Mouse (Mus musculus) MEL (cell line): Measurements from ENCODE around the gene Pip4k2a. TPM values are rescaled to one million over a fixed set of nuclear protein-coding genes. Genes with fewer than 3 reads are reported as not detected.

Experiments
- DNase-seq: peaks from one replicate; pipeline ENCODE4 v3.0.0; 2011; ENCODE audit warnings: low read depth, low spot score
- H3K27ac ChIP-seq: 2 replicates; pipeline ENCODE4 v1.5.1; 2012; ENCODE audit warnings: low read depth, mild to moderate bottlenecking, control low read depth, low read length, moderate library complexity; ENCODE audit not compliant: control insufficient read depth
- H3K27me3 ChIP-seq, 2 experiments: fragments of 150-350 bp in 1 of 2; sonication (generic) in 1 of 2; 2 replicates each; pipeline ENCODE4 v1.6.1; 2012; ENCODE audit warnings: low read length in 2 of 2, mild to moderate bottlenecking in 2 of 2, improper control_type of control experiment in 1 of 2, moderate library complexity in 1 of 2; ENCODE audit not compliant: insufficient read depth in 2 of 2, control insufficient read depth in 1 of 2
- H3K36me3 ChIP-seq, 2 experiments: 2 replicates each; pipeline ENCODE4 v1.6.1; 2012 to 2014; ENCODE audit warnings: low read length in 2 of 2, improper control_type of control experiment in 1 of 2, inconsistent platforms in 1 of 2, mild to moderate bottlenecking in 1 of 2; ENCODE audit not compliant: insufficient read depth in 2 of 2, control insufficient read depth in 1 of 2
- H3K4me1 ChIP-seq, 2 experiments: fragments of 150-350 bp in 1 of 2; sonication (generic) in 1 of 2; 2 replicates each; pipeline ENCODE4 v1.6.1; 2012; ENCODE audit warnings: low read length in 2 of 2, improper control_type of control experiment in 1 of 2, mild to moderate bottlenecking in 1 of 2; ENCODE audit not compliant: insufficient read depth in 2 of 2, control insufficient read depth in 1 of 2
- H3K4me3 ChIP-seq, 2 experiments: fragments of 150-350 bp in 1 of 2; sonication (generic) in 1 of 2; 2 replicates each; pipeline ENCODE4 v1.5.1; 2012; ENCODE audit warnings: low read depth in 2 of 2, low read length in 2 of 2, mild to moderate bottlenecking in 2 of 2, moderate library complexity in 2 of 2, control low read depth in 1 of 2, improper control_type of control experiment in 1 of 2; ENCODE audit not compliant: control insufficient read depth in 1 of 2, insufficient read depth in 1 of 2
- H3K79me2 ChIP-seq: 2 replicates; pipeline ENCODE4 v1.6.1; 2012; ENCODE audit warnings: mild to moderate bottlenecking, low read length, moderate library complexity; ENCODE audit not compliant: control insufficient read depth, poor library complexity, insufficient read depth
- H3K9ac ChIP-seq: 2 replicates; pipeline ENCODE4 v1.6.1; 2012; ENCODE audit warnings: low read depth, mild to moderate bottlenecking, control low read depth, low read length, moderate library complexity; ENCODE audit not compliant: control insufficient read depth, poor library complexity, severe bottlenecking
- H3K9me3 ChIP-seq: fragments of 150-350 bp; sonication (generic); replicated peaks from 2 replicates; pipeline ENCODE4 v1.6.1; 2012; ENCODE audit warnings: mild to moderate bottlenecking, low read length, improper control_type of control experiment, moderate library complexity; ENCODE audit not compliant: insufficient read depth
- BHLHE40 ChIP-seq: IDR thresholded peaks from 2 replicates; pipeline ENCODE4 v1.6.1; 2012; ENCODE audit warnings: low read depth, mild to moderate bottlenecking, inconsistent platforms, low read length, improper control_type of control experiment, borderline replicate concordance
- CHD2 ChIP-seq: IDR thresholded peaks from 2 replicates; pipeline ENCODE4 v1.6.1; 2011; ENCODE audit warnings: low read length, improper control_type of control experiment
- CTCF ChIP-seq, 3 experiments: IDR thresholded peaks in 2 of 3; conservative IDR thresholded peaks in 1 of 3; 2 replicates each; pipeline ENCODE4 v1.5.1; 2011 to 2012; ENCODE audit warnings: low read length in 3 of 3, low read depth in 2 of 3, mild to moderate bottlenecking in 2 of 3, improper control_type of control experiment in 1 of 3, inconsistent platforms in 1 of 3, mixed read lengths in 1 of 3, moderate library complexity in 1 of 3; ENCODE audit not compliant: control insufficient read depth in 1 of 3, insufficient read depth in 1 of 3, poor library complexity in 1 of 3, severe bottlenecking in 1 of 3
- ETS1 ChIP-seq: IDR thresholded peaks from 2 replicates; pipeline ENCODE4 v1.6.1; 2012; ENCODE audit warnings: low read depth, mild to moderate bottlenecking, inconsistent platforms, low read length, improper control_type of control experiment, moderate library complexity
- GABPA ChIP-seq: IDR thresholded peaks from 2 replicates; pipeline ENCODE4 v1.6.1; 2012; ENCODE audit warnings: low read depth, mild to moderate bottlenecking, inconsistent platforms, low read length, improper control_type of control experiment, moderate library complexity
- GATA1 ChIP-seq: IDR thresholded peaks from 2 replicates; pipeline ENCODE4 v1.6.1; 2011; ENCODE audit warnings: low read depth, low read length, improper control_type of control experiment
- HCFC1 ChIP-seq: IDR thresholded peaks from 2 replicates; pipeline ENCODE4 v1.6.1; 2012; ENCODE audit warnings: low read depth, mild to moderate bottlenecking, inconsistent platforms, low read length, improper control_type of control experiment, moderate library complexity
- JUND ChIP-seq: IDR thresholded peaks from 2 replicates; pipeline ENCODE4 v1.6.1; 2011; ENCODE audit warnings: low read depth, mild to moderate bottlenecking, improper control_type of control experiment, low read length
- MAZ ChIP-seq: IDR thresholded peaks from 2 replicates; pipeline ENCODE4 v1.6.1; 2012; ENCODE audit warnings: low read depth, mild to moderate bottlenecking, inconsistent platforms, low read length, improper control_type of control experiment
- MEF2A ChIP-seq: IDR thresholded peaks from 2 replicates; pipeline ENCODE4 v1.6.1; 2014; ENCODE audit warnings: low read depth, mild to moderate bottlenecking, inconsistent platforms, low read length, improper control_type of control experiment; ENCODE audit not compliant: poor library complexity, insufficient replicate concordance, severe bottlenecking; ENCODE audit errors: extremely low read depth
- MXI1 ChIP-seq: IDR thresholded peaks from 2 replicates; pipeline ENCODE4 v1.6.1; 2011; ENCODE audit warnings: mild to moderate bottlenecking, low read depth, low read length, improper control_type of control experiment
- MYB ChIP-seq: IDR thresholded peaks from 2 replicates; pipeline ENCODE4 v1.6.1; 2011; ENCODE audit warnings: mild to moderate bottlenecking, low read depth, low read length, improper control_type of control experiment
- POLR2AphosphoS2 ChIP-seq: IDR thresholded peaks from 2 replicates; pipeline ENCODE4 v1.6.1; 2011; ENCODE audit warnings: low read length, improper control_type of control experiment
- RCOR1 ChIP-seq: IDR thresholded peaks from 2 replicates; pipeline ENCODE4 v1.6.1; 2012; ENCODE audit warnings: low read depth, mild to moderate bottlenecking, inconsistent platforms, low read length, improper control_type of control experiment
- SMC3 ChIP-seq: IDR thresholded peaks from 2 replicates; pipeline ENCODE4 v1.6.1; 2011; ENCODE audit warnings: low read depth, low read length, improper control_type of control experiment
- TAL1 ChIP-seq: IDR thresholded peaks from 2 replicates; pipeline ENCODE4 v1.6.1; 2012; ENCODE audit warnings: mild to moderate bottlenecking, inconsistent platforms, low read length, moderate library complexity, mixed read lengths
- TBP ChIP-seq: IDR thresholded peaks from 2 replicates; pipeline ENCODE4 v1.8.0; 2011; ENCODE audit warnings: low read depth, low read length, improper control_type of control experiment
- TCF12 ChIP-seq: IDR thresholded peaks from 2 replicates; pipeline ENCODE4 v1.6.1; 2014; ENCODE audit warnings: low read depth, mild to moderate bottlenecking, inconsistent platforms, low read length, improper control_type of control experiment, moderate library complexity
- UBTF ChIP-seq: IDR thresholded peaks from 2 replicates; pipeline ENCODE4 v1.6.1; 2012; ENCODE audit warnings: low read depth, mild to moderate bottlenecking, inconsistent platforms, low read length, improper control_type of control experiment, moderate library complexity, borderline replicate concordance; ENCODE audit not compliant: insufficient read depth
- USF1 ChIP-seq: IDR thresholded peaks from 2 replicates; pipeline ENCODE4 v1.6.1; 2014; ENCODE audit warnings: low read depth, mild to moderate bottlenecking, inconsistent platforms, low read length, improper control_type of control experiment, moderate library complexity
- ZC3H11A ChIP-seq: IDR thresholded peaks from 2 replicates; pipeline ENCODE4 v1.6.1; 2012; ENCODE audit warnings: low read depth, mild to moderate bottlenecking, inconsistent platforms, low read length, improper control_type of control experiment
- ZKSCAN1 ChIP-seq: IDR thresholded peaks from 2 replicates; pipeline ENCODE4 v1.6.1; 2012; ENCODE audit warnings: low read depth, mild to moderate bottlenecking, inconsistent platforms, low read length, improper control_type of control experiment, moderate library complexity
- polyA plus RNA-seq, 2 experiments: library from polyadenylated mRNA; stranded (reverse) in 1 of 2; unstranded in 1 of 2; fragments of >175 nt in 1 of 2; fragments of >200 nt in 1 of 2; gene quantifications; 2 replicates each; pipeline versions ENCODE4 v1.2.1 to v1.2.4; 2012; ENCODE audit warnings: low replicate concordance in 2 of 2, low read depth in 1 of 2; ENCODE audit not compliant: insufficient read length in 2 of 2, insufficient read depth in 1 of 2, missing spikeins in 1 of 2
- total RNA-seq: library from RNA; depleted of rRNA; stranded (reverse); fragments of 300-350 nt; gene quantifications from 2 replicates; pipeline ENCODE4 v1.2.3, GENCODE M21; 2012

Gene Pip4k2a
- total and polyA plus RNA-seq, 3 experiments, result 7.9 to 48.5 TPM; not detected in 1

- Histone ChIP-seq H3K79me2 (no peaks in the 10 kb centered on the region), H3K4me1 (peaks cover 3 to 4% of the 10 kb centered on the region in 2 experiments; a peak in 1 of 4 replicates), H3K9ac (no peak overlapping the region), H3K9me3 (no peaks in the 10 kb centered on the region), H3K36me3 (no peaks in the 10 kb centered on the region), H3K27me3 (no peaks in the 10 kb centered on the region), H3K4me3 (no peak overlapping the region), H3K27ac (no peak overlapping the region)
- TF ChIP-seq GABPA (no peak), HCFC1 (no peak), SMC3 (no peak), RCOR1 (no peak), ZC3H11A (no peak), GATA1 (no peak), CTCF (IDR thresholded peaks at IDR 0.05 in 2 of 3, conservative IDR thresholded peaks at IDR 0.05 in 1 of 3; ENCODE audit: control insufficient read depth in 1 of 3, insufficient read depth in 1 of 3, low read depth in 2 of 3, low read length in 3 of 3, poor library complexity in 1 of 3, severe bottlenecking in 1 of 3) (no peak), MAZ (no peak), MEF2A (no peak), BHLHE40 (no peak), MYB (no peak), ETS1 (no peak), TCF12 (no peak), CHD2 (no peak), POLR2AphosphoS2 (no peak), TBP (no peak)
- no peak for DNase-seq
Observed at GRCm38 (mm10) chr2:18833024-18833590, 164.8 kb downstream of the Pip4k2a start.

DNA sequence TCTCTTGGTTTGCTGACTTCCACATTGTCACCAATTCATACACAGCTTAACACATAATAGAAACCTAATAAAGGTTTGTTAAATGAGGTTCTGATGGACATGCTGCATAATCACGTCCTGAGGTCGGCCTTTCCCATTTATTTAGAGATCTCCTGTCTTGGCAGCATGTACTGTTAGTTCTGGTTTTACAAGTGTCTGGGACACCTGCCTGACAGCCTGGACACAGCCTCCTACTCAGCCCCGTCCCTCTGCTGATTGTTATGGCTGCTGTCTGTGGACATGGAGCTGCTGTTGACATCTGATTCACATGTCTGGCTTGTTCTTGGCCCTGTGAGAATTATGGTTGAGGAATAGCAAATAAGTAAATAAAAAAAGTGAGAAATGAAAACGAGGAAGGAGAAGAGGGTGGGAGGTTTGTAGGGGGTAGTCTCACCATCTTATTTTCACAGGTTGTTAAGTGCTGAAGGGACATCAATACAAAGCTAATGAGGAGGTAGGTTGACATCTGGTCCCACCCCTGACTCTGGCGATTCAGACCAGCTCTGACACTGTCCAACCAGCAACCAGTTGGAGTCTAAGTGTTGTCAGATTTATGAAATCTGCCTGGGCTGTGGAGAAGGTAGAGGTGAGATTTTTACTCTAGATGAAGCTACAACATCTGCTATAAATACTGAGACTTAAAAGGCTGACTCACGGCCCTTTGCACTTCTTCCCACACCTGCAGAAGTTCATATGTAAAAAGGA, 166.7 kb downstream of the Pip4k2a start:
- DNase-seq, result no peak
- no peaks in the 10 kb centered on the region; a peak in 1 of 4 replicates for H3K4me1 ChIP-seq
- H3K4me3 ChIP-seq, result no peak overlapping the region
- no peak overlapping the region for H3K27ac ChIP-seq
- TF ChIP-seq UBTF, result no peak
- no peak for TF ChIP-seq JUND
- TF ChIP-seq GATA1, result no peak
- no peak for TF ChIP-seq RCOR1
- TF ChIP-seq ZKSCAN1, result no peak
- no peak for TF ChIP-seq USF1
- no peak for TF ChIP-seq TAL1
- TF ChIP-seq HCFC1, result no peak
- TF ChIP-seq MXI1, result no peak
- H3K9ac ChIP-seq, result no peak overlapping the region
- no peaks in the 10 kb centered on the region for H3K36me3 ChIP-seq
- no peaks in the 10 kb centered on the region for H3K79me2 ChIP-seq
- H3K9me3 ChIP-seq, result no peaks in the 10 kb centered on the region
- no peaks in the 10 kb centered on the region for H3K27me3 ChIP-seq
